Mouse (Mus musculus): ENCODE results near the gene 1600014C10Rik.

GRCm38 (mm10) chr7:38182596-38182961 is 438 bp upstream of the 1600014C10Rik start:
- TF ChIP-seq CTCF (IDR thresholded peaks at IDR 0.05; ENCODE audit: low read depth, low read length): peak; percentile 96
- no peak for TF ChIP-seq POLR2A (IDR thresholded peaks at IDR 0.05; ENCODE audit: borderline replicate concordance, low read depth, low read length)

Data from bone marrow macrophage, adult 2 months (primary cell).